Mouse (Mus musculus): ENCODE measurements around the gene Gm42688. TPM values are rescaled to one million over a fixed set of nuclear protein-coding genes. Genes with fewer than 3 reads are reported as not detected.

Gene Gm42688
- total and polyA plus RNA-seq, 3 experiments, result 1.2 to 1.6 (median 1.3) TPM

DNA sequence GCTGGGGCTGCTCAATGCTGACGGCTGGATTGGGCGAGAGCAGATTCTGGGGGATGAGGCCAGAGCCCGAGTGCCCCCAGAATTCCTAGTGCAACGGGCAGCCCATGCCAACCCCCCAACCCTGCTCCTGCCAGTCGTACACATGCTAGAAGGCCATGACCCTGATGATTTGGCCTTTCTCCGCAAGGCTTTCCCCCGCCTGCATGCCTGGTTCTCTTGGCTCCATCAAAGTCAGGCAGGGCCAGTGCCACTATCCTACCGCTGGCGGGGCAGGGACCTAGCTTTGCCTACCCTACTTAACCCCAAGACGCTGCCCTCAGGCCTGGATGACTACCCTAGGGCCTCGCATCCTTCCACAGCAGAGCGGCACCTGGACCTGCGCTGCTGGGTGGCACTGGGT is 16.2 kb downstream of the Gm42688 start:
- H3K9ac ChIP-seq (ENCODE audit: insufficient read depth, low read depth), result no peak overlapping the region
- H3K4me2 ChIP-seq (ENCODE audit: insufficient read depth, low read depth, poor library complexity, severe bottlenecking), result no peak overlapping the region
- in situ Hi-C loops (cut with MboI; ENCODE audit: low pct_ligation_motif_present, low pct_unique_long_range_greater_than_20kb, low sequenced_read_pairs), result loop anchor here (5.0 kb wide), 1 partner anchor 40 kb away; the partner anchor contains the start of genes 1700003E16Rik and Wdr54
- H3K36me3 ChIP-seq (replicated peaks in 1 of 2; ENCODE audit: control insufficient read depth in 1 of 2, insufficient read depth in 1 of 2, low read length in 1 of 2), result peaks cover 15 to 30% of the 10 kb centered on the region in 2 experiments
- peaks cover 30 to 74% of the 10 kb centered on the region in 2 experiments for H3K4me1 ChIP-seq (ENCODE audit: control insufficient read depth in 1 of 2, insufficient read depth in 2 of 2)
- peaks cover 22% of the 10 kb centered on the region for H3K79me2 ChIP-seq (replicated peaks; ENCODE audit: control insufficient read depth, extremely low read depth, insufficient read depth, poor library complexity, severe bottlenecking)
- no peaks in the 10 kb centered on the region for H3K9me3 ChIP-seq (replicated peaks; ENCODE audit: low read length)
- dilution Hi-C loops (cut with MboI; ENCODE audit: extremely low pct_ligation_motif_present, extremely low pct_unique_long_range_greater_than_20kb, low sequenced_read_pairs), result no loop called here
- H3K27me3 ChIP-seq (replicated peaks), result no peaks in the 10 kb centered on the region
- no peak for DNase-seq (ENCODE audit: extremely low read depth)
- TF ChIP-seq CTCF (conservative IDR thresholded peaks at IDR 0.05 in 1 of 2, IDR thresholded peaks at IDR 0.05 in 1 of 2; ENCODE audit: low read depth in 2 of 2, low read length in 2 of 2) (no peak), IRF4 (IDR thresholded peaks at IDR 0.05; ENCODE audit: low read depth, low read length) (no peak), E2F4 (IDR thresholded peaks at IDR 0.05; ENCODE audit: insufficient replicate concordance, low read depth, low read length) (no peak), MAZ (IDR thresholded peaks at IDR 0.05; ENCODE audit: low read depth, low read length) (no peak), PAX5 (IDR thresholded peaks at IDR 0.05; ENCODE audit: low read length) (no peak), MXI1 (IDR thresholded peaks at IDR 0.05; ENCODE audit: low read depth, low read length) (no peak), ZC3H11A (IDR thresholded peaks at IDR 0.05; ENCODE audit: low read depth, low read length) (no peak)
- H3K27ac ChIP-seq (ENCODE audit: insufficient read depth, low read depth), result no peak overlapping the region
- no peak overlapping the region for H3K4me3 ChIP-seq (replicated peaks in 1 of 3; ENCODE audit: low read depth in 2 of 3, low read length in 2 of 3, poor library complexity in 1 of 3)

DNA sequence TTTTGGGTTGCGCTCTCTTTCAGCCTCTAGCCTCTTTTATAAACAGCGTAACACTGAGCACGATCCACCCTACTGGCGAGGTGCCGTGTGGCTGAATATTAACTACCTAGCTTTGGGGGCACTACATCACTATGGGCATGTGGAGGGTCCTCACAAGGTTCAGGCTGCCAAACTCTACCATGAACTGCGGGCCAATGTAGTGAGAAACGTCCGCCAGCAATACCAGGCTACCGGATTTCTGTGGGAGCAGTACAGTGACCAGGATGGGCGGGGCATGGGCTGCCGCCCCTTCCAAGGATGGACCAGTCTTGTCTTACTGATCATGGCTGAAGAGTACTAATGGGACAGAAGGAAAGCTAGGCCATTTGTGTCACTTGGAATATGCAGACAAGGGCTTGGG is 17.0 kb downstream of the Gm42688 start:
- H3K27ac ChIP-seq (ENCODE audit: insufficient read depth, low read depth), result no peak overlapping the region
- H3K9me3 ChIP-seq (replicated peaks; ENCODE audit: low read length), result no peaks in the 10 kb centered on the region
- TF ChIP-seq JUN (IDR thresholded peaks at IDR 0.05; ENCODE audit: insufficient read depth, low read depth, low read length) (no peak), CHD2 (IDR thresholded peaks at IDR 0.05; ENCODE audit: low read length) (0 out of 2 replicates have a peak, but pooled peaks have one; percentile 16), JUND (conservative IDR thresholded peaks at IDR 0.05; ENCODE audit: low read depth, low read length) (no peak), IRF4 (IDR thresholded peaks at IDR 0.05; ENCODE audit: low read depth, low read length) (no peak)
- no peak for DNase-seq (ENCODE audit: extremely low read depth)
- dilution Hi-C loops (cut with MboI; ENCODE audit: extremely low pct_ligation_motif_present, extremely low pct_unique_long_range_greater_than_20kb, low sequenced_read_pairs) (no loop called here), in situ Hi-C loops (cut with MboI; ENCODE audit: low pct_ligation_motif_present, low pct_unique_long_range_greater_than_20kb, low sequenced_read_pairs) (loop anchor here (5.0 kb wide), 1 partner anchor 39 kb away; the partner anchor contains the start of genes 1700003E16Rik and Wdr54)
- H3K79me2 ChIP-seq (replicated peaks; ENCODE audit: control insufficient read depth, extremely low read depth, insufficient read depth, poor library complexity, severe bottlenecking), result peaks cover 22% of the 10 kb centered on the region
- peaks cover 30 to 78% of the 10 kb centered on the region in 2 experiments for H3K4me1 ChIP-seq (ENCODE audit: control insufficient read depth in 1 of 2, insufficient read depth in 2 of 2)
- no peak overlapping the region for H3K9ac ChIP-seq (ENCODE audit: insufficient read depth, low read depth)
- H3K4me2 ChIP-seq (ENCODE audit: insufficient read depth, low read depth, poor library complexity, severe bottlenecking), result no peak overlapping the region
- no peak overlapping the region for H3K4me3 ChIP-seq (replicated peaks in 1 of 3; ENCODE audit: low read depth in 2 of 3, low read length in 2 of 3, poor library complexity in 1 of 3)
- peaks cover 18 to 35% of the 10 kb centered on the region in 2 experiments for H3K36me3 ChIP-seq (replicated peaks in 1 of 2; ENCODE audit: control insufficient read depth in 1 of 2, insufficient read depth in 1 of 2, low read length in 1 of 2)
- no peaks in the 10 kb centered on the region for H3K27me3 ChIP-seq (replicated peaks)

DNA sequence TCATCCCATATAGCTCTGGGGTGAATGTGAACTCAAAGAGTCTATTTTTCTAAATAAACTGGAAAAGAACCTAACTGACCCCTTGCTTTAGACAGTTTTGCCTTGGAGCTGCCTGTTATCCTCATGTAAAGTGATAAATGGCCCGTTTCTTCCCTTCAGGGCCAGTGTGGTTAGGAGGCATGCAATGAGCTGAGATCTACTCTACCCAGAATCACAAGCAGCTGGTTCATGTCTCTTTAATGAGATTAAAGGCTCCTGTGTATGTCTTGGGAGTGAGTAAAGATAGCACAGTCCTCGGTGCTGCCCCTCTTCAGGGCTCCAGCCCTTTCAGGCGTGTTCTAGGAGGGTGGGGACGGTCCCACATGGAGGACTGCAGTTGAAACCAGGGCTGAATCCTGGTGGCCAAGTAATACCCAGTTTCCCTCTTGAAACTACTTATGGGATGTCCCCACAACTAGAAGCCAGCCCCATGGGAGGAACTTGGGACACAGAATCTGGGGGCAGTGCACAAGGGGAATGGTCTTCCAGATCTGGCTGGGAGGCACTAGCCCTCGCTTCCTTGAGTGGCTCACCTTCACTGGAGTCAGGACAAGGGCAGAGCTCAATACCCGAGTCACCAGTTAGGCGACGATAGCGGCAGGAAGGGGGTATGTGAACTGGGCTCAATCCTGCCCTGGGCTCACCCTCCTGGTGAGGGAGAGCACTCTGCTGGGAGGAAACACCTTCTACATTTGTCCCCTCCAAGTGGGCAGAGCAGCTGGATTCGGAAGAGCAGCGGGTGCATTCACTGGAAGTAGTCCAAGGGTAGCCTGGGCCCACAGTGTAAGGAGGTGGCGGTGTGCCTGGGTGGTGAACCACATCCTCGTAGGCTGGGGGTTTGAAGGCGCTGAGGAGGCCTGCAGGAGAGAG is 17.7 kb downstream of the Gm42688 start:
- H3K4me3 ChIP-seq (replicated peaks in 1 of 3; ENCODE audit: low read depth in 2 of 3, low read length in 2 of 3, poor library complexity in 1 of 3), result no peak overlapping the region
- H3K27ac ChIP-seq (ENCODE audit: insufficient read depth, low read depth), result no peak overlapping the region
- H3K4me1 ChIP-seq (ENCODE audit: control insufficient read depth in 1 of 2, insufficient read depth in 2 of 2), result peaks cover 29 to 77% of the 10 kb centered on the region in 2 experiments
- DNase-seq (ENCODE audit: extremely low read depth), result peak; percentile 65
- peaks cover 20% of the 10 kb centered on the region for H3K79me2 ChIP-seq (replicated peaks; ENCODE audit: control insufficient read depth, extremely low read depth, insufficient read depth, poor library complexity, severe bottlenecking)
- no peaks in the 10 kb centered on the region for H3K9me3 ChIP-seq (replicated peaks; ENCODE audit: low read length)
- H3K27me3 ChIP-seq (replicated peaks), result no peaks in the 10 kb centered on the region
- TF ChIP-seq ELF1 (IDR thresholded peaks at IDR 0.05; ENCODE audit: low read depth, low read length), result no peak
- TF ChIP-seq POLR2A (IDR thresholded peaks at IDR 0.05; ENCODE audit: low read depth, low read length), result 0 out of 2 replicates have a peak, but pooled peaks have one; percentile 18
- peak; percentile 65; the same call in 1 of the 2 replicates for TF ChIP-seq POLR2AphosphoS2 (IDR thresholded peaks at IDR 0.05; ENCODE audit: low read depth, low read length)
- no peak for TF ChIP-seq MAX (IDR thresholded peaks at IDR 0.05; ENCODE audit: low read length)
- no peak for TF ChIP-seq GABPA (IDR thresholded peaks at IDR 0.05; ENCODE audit: insufficient replicate concordance, low read depth, low read length)
- H3K9ac ChIP-seq (ENCODE audit: insufficient read depth, low read depth), result no peak overlapping the region
- in situ Hi-C loops (cut with MboI; ENCODE audit: low pct_ligation_motif_present, low pct_unique_long_range_greater_than_20kb, low sequenced_read_pairs) (loop anchor here (5.0 kb wide), 1 partner anchor 38 kb away; the partner anchor contains the start of genes 1700003E16Rik and Wdr54), dilution Hi-C loops (cut with MboI; ENCODE audit: extremely low pct_ligation_motif_present, extremely low pct_unique_long_range_greater_than_20kb, low sequenced_read_pairs) (no loop called here)
- peaks cover 18 to 38% of the 10 kb centered on the region in 2 experiments for H3K36me3 ChIP-seq (replicated peaks in 1 of 2; ENCODE audit: control insufficient read depth in 1 of 2, insufficient read depth in 1 of 2, low read length in 1 of 2)
- H3K4me2 ChIP-seq (ENCODE audit: insufficient read depth, low read depth, poor library complexity, severe bottlenecking), result no peak overlapping the region
